Mouse (Mus musculus) cerebellum, postnatal 25 days (tissue): ENCODE measurements around the gene D630003M21Rik.
A peak's percentile ranks its signal among the peaks of the same experiment; 100 is the strongest.

Experiments used
- DNase-seq, 2 experiments: peaks; one replicate each; pipeline ENCODE4 v3.0.0; 2021; ENCODE audit warnings: mixed read lengths in 2 of 2

D630003M21Rik gene

GRCm38 (mm10) chr2:158163034-158163433, 66.0 kb downstream of the D630003M21Rik start:
- no peak for DNase-seq

GRCm38 (mm10) chr2:158161761-158162160, 67.3 kb downstream of the D630003M21Rik start:
- no peak for DNase-seq

- no peak for DNase-seq
Measured at GRCm38 (mm10) chr2:158159376-158160235, 69.4 kb downstream of the D630003M21Rik start.

- no peak for DNase-seq
Measured at GRCm38 (mm10) chr2:158157654-158158053, 71.4 kb downstream of the D630003M21Rik start.

GRCm38 (mm10) chr2:158156487-158156886, 72.5 kb downstream of the D630003M21Rik start:
- no peak for DNase-seq

- DNase-seq = no peak
Measured at GRCm38 (mm10) chr2:158155615-158156014, 73.4 kb downstream of the D630003M21Rik start.

- no peak for DNase-seq
Measured at GRCm38 (mm10) chr2:158155101-158155500, 73.9 kb downstream of the D630003M21Rik start.

GRCm38 (mm10) chr2:158154641-158155040, 74.4 kb downstream of the D630003M21Rik start:
- DNase-seq = no peak

GRCm38 (mm10) chr2:158153728-158154343, 75.2 kb downstream of the D630003M21Rik start:
- no peak for DNase-seq

GRCm38 (mm10) chr2:158152685-158153309, 76.2 kb downstream of the D630003M21Rik start:
- no peak for DNase-seq

- no peak for DNase-seq
Measured at GRCm38 (mm10) chr2:158151077-158151476, 77.9 kb downstream of the D630003M21Rik start.

GRCm38 (mm10) chr2:158146971-158147370, 82.1 kb downstream of the D630003M21Rik start:
- no peak for DNase-seq

- peak; percentile 90 to 93 for DNase-seq
Measured at GRCm38 (mm10) chr2:158146223-158146622, 82.8 kb downstream of the D630003M21Rik start, which contains the start of gene Tgm2. Gene Tgm2 (minus strand): TSS chr2:158146436.

- DNase-seq = no peak
Measured at GRCm38 (mm10) chr2:158145528-158146065, 83.4 kb downstream of the D630003M21Rik start.

GRCm38 (mm10) chr2:158144750-158145527, 84.1 kb downstream of the D630003M21Rik start:
- DNase-seq = no peak

GRCm38 (mm10) chr2:158144263-158144662, 84.8 kb downstream of the D630003M21Rik start:
- DNase-seq = no peak

GRCm38 (mm10) chr2:158143816-158144215, 85.2 kb downstream of the D630003M21Rik start:
- no peak for DNase-seq

GRCm38 (mm10) chr2:158142981-158143380, 86.0 kb downstream of the D630003M21Rik start:
- DNase-seq = no peak

GRCm38 (mm10) chr2:158141690-158142440, 87.2 kb downstream of the D630003M21Rik start:
- no peak for DNase-seq

- DNase-seq = no peak
Measured at GRCm38 (mm10) chr2:158141271-158141670, 87.8 kb downstream of the D630003M21Rik start.

- no peak for DNase-seq
Measured at GRCm38 (mm10) chr2:158140664-158141063, 88.4 kb downstream of the D630003M21Rik start.

GRCm38 (mm10) chr2:158139628-158140027, 89.4 kb downstream of the D630003M21Rik start:
- DNase-seq = peak; percentile 41 to 52
